In the genomic region with DNA sequence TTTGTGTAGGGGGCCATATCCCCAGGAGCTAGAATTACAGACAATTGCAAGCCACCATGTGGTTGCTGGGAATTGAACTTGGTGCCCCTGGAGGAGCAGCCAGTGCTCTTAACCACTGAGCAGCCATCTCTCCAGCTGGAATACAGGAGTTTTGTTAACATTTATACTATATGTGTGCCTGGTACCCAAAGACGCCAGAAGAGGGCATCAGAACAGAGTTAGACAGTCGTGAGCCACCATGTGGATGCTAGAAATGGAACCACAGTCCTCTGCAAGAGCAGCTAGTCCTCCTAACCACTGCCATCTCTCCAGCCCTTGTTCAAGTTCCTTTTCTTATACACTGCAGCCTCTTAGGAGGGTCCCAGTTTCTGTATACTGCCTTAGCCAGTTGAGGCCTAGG, we compare ENCODE assay signal across 1 mouse cellular context.
TF ChIP-seq lines count a peak whose summit lies in the region.

No protein-coding gene starts in this region.

TF ChIP-seq in MEL, 35 proteins besides CTCF, POLR2A, EP300 and RAD21 (continued from another document):
- TF ChIP-seq UBTF (IDR thresholded peaks at IDR 0.05; ENCODE audit: borderline replicate concordance, insufficient read depth, low read depth, low read length) (no peak), TCF12 (IDR thresholded peaks at IDR 0.05; ENCODE audit: low read depth, low read length) (no peak), SMC3 (IDR thresholded peaks at IDR 0.05; ENCODE audit: low read depth, low read length) (peak; percentile 66), ZMIZ1 (IDR thresholded peaks at IDR 0.05; ENCODE audit: low read depth, low read length) (no peak), MYC (IDR thresholded peaks at IDR 0.05; ENCODE audit: low read depth, low read length) (peak; percentile 84), MXI1 (IDR thresholded peaks at IDR 0.05; ENCODE audit: low read depth, low read length) (no peak), CHD1 (IDR thresholded peaks at IDR 0.05; ENCODE audit: low read depth, low read length) (no peak)
